Mouse (Mus musculus): ENCODE results near the gene Mnat1. TPM values are rescaled to one million over a fixed set of nuclear protein-coding genes. Genes with fewer than 3 reads are reported as not detected.

Mnat1 gene
- total and polyA plus RNA-seq, 2 experiments from 2014 or later, result 16.1 to 16.3 TPM

GRCm38 (mm10) chr12:73207461-73207860, 83.9 kb downstream of the Mnat1 start:
- 62% methylated on average over 1 of the region's 1 CpGs for WGBS
- TF ChIP-seq CTCF (IDR thresholded peaks at IDR 0.05; ENCODE audit: low read depth), result no peak
- Histone ChIP-seq H3K27ac (ENCODE audit: low read depth, low read length) (no peak overlapping the region), H3K9me3 (ENCODE audit: low read length) (no peaks in the 10 kb centered on the region), H3K4me1 (ENCODE audit: insufficient read depth) (no peaks in the 10 kb centered on the region), H3K4me2 (ENCODE audit: low read depth) (no peak overlapping the region), H3K27me3 (ENCODE audit: insufficient read depth, low read length) (no peaks in the 10 kb centered on the region), H3K9ac (no peak overlapping the region), H3K36me3 (ENCODE audit: insufficient read depth) (no peaks in the 10 kb centered on the region), H3K4me3 (ENCODE audit: low read depth, low read length) (no peak overlapping the region)
- DNase-seq (no peak), ATAC-seq (no peak)

DNA sequence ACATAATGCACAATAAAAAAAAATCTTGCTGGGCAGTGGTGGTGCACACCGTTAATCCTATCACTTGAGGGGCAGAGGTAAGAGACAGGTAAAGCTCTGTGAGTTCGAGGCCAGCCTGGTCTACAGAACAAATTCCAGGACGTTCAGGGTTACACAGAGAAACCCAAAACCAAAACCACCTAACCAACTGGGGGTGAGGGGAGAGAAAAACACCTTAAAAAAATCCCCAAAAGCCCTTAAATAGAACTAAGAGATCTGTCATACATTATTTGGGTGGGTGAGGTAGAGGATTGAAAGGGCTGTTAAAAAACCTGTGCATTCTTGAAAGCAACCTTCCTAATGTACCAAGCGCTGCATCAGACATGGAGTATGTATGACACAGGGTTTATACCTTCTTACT, 85.0 kb downstream of the Mnat1 start:
- Histone ChIP-seq H3K4me2 (ENCODE audit: low read depth) (no peak overlapping the region), H3K9me3 (ENCODE audit: low read length) (no peaks in the 10 kb centered on the region), H3K27me3 (ENCODE audit: insufficient read depth, low read length) (no peaks in the 10 kb centered on the region), H3K27ac (ENCODE audit: low read depth, low read length) (no peak overlapping the region), H3K4me1 (ENCODE audit: insufficient read depth) (no peaks in the 10 kb centered on the region), H3K36me3 (ENCODE audit: insufficient read depth) (no peaks in the 10 kb centered on the region), H3K4me3 (ENCODE audit: low read depth, low read length) (no peak overlapping the region), H3K9ac (no peak overlapping the region)
- DNase-seq (no peak), ATAC-seq (no peak)
- TF ChIP-seq CTCF (IDR thresholded peaks at IDR 0.05; ENCODE audit: low read depth), result no peak
- WGBS, result 95% methylated on average over 4 of the region's 4 CpGs

- DNase-seq (no peak), ATAC-seq (no peak)
- H3K9ac ChIP-seq, result no peak overlapping the region
- no peak overlapping the region for H3K4me3 ChIP-seq (ENCODE audit: low read depth, low read length)
- no peak overlapping the region for H3K27ac ChIP-seq (ENCODE audit: low read depth, low read length)
- H3K9me3 ChIP-seq (ENCODE audit: low read length), result no peaks in the 10 kb centered on the region
- H3K27me3 ChIP-seq (ENCODE audit: insufficient read depth, low read length), result no peaks in the 10 kb centered on the region
- no peak overlapping the region for H3K4me2 ChIP-seq (ENCODE audit: low read depth)
- H3K36me3 ChIP-seq (ENCODE audit: insufficient read depth), result no peaks in the 10 kb centered on the region
- H3K4me1 ChIP-seq (ENCODE audit: insufficient read depth), result no peaks in the 10 kb centered on the region
- 46% methylated on average over 1 of the region's 1 CpGs for WGBS
- TF ChIP-seq CTCF (IDR thresholded peaks at IDR 0.05; ENCODE audit: low read depth), result no peak
Observed at GRCm38 (mm10) chr12:73209117-73209516, 85.6 kb downstream of the Mnat1 start.

- no peaks in the 10 kb centered on the region for H3K36me3 ChIP-seq (ENCODE audit: insufficient read depth)
- H3K4me3 ChIP-seq (ENCODE audit: low read depth, low read length), result no peak overlapping the region
- no peak overlapping the region for H3K4me2 ChIP-seq (ENCODE audit: low read depth)
- no peaks in the 10 kb centered on the region for H3K27me3 ChIP-seq (ENCODE audit: insufficient read depth, low read length)
- no peak overlapping the region for H3K27ac ChIP-seq (ENCODE audit: low read depth, low read length)
- no peak overlapping the region for H3K9ac ChIP-seq
- no peaks in the 10 kb centered on the region for H3K4me1 ChIP-seq (ENCODE audit: insufficient read depth)
- TF ChIP-seq CTCF (IDR thresholded peaks at IDR 0.05; ENCODE audit: low read depth), result no peak
- ATAC-seq (no peak), DNase-seq (no peak)
- H3K9me3 ChIP-seq (ENCODE audit: low read length), result no peaks in the 10 kb centered on the region
- 85% methylated on average over 3 of the region's 3 CpGs for WGBS
Observed at GRCm38 (mm10) chr12:73210454-73210853, 86.9 kb downstream of the Mnat1 start.

- Histone ChIP-seq H3K36me3 (ENCODE audit: insufficient read depth) (no peaks in the 10 kb centered on the region), H3K4me2 (ENCODE audit: low read depth) (no peak overlapping the region), H3K4me1 (ENCODE audit: insufficient read depth) (no peaks in the 10 kb centered on the region), H3K9me3 (ENCODE audit: low read length) (no peaks in the 10 kb centered on the region), H3K27ac (ENCODE audit: low read depth, low read length) (no peak overlapping the region), H3K9ac (no peak overlapping the region), H3K4me3 (ENCODE audit: low read depth, low read length) (no peak overlapping the region), H3K27me3 (ENCODE audit: insufficient read depth, low read length) (no peaks in the 10 kb centered on the region)
- TF ChIP-seq CTCF (IDR thresholded peaks at IDR 0.05; ENCODE audit: low read depth), result no peak
- WGBS, result 94% methylated on average over 5 of the region's 5 CpGs
- DNase-seq (no peak), ATAC-seq (no peak)
Observed at GRCm38 (mm10) chr12:73215773-73216172, 92.3 kb downstream of the Mnat1 start.

GRCm38 (mm10) chr12:73218632-73219031, 95.1 kb downstream of the Mnat1 start:
- DNase-seq, result no peak
- ATAC-seq, result no peak
- Histone ChIP-seq H3K4me3 (ENCODE audit: low read depth, low read length) (no peak overlapping the region), H3K9ac (no peak overlapping the region), H3K9me3 (ENCODE audit: low read length) (no peaks in the 10 kb centered on the region), H3K4me1 (ENCODE audit: insufficient read depth) (no peaks in the 10 kb centered on the region), H3K27me3 (ENCODE audit: insufficient read depth, low read length) (no peaks in the 10 kb centered on the region), H3K36me3 (ENCODE audit: insufficient read depth) (no peaks in the 10 kb centered on the region), H3K4me2 (ENCODE audit: low read depth) (no peak overlapping the region), H3K27ac (ENCODE audit: low read depth, low read length) (no peak overlapping the region)
- 0 out of 2 replicates have a peak, but pooled peaks have one; percentile 4 for TF ChIP-seq CTCF (IDR thresholded peaks at IDR 0.05; ENCODE audit: low read depth)
- WGBS, result 88% methylated on average over 5 of the region's 5 CpGs

DNA sequence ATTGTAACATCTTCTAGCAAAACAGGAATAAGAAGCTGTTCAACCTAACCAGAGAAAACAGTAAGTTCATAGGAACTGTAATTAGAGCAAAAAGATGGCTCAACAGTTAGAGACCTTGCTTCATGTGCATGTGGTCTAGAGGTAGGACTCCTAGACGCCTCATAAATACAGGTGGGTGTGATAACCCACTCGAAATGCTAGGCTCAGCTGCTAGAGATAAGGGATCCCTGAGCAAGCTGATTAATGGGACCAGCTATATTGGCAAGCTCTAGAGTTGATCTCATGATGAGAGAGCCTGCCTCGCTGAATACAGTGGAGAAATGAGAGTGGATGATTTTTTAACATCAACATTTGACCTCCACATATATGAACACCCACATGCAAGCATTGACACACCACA, 97.7 kb downstream of the Mnat1 start:
- Histone ChIP-seq H3K27ac (ENCODE audit: low read depth, low read length) (no peak overlapping the region), H3K4me1 (ENCODE audit: insufficient read depth) (no peaks in the 10 kb centered on the region), H3K9me3 (ENCODE audit: low read length) (no peaks in the 10 kb centered on the region), H3K4me2 (ENCODE audit: low read depth) (no peak overlapping the region), H3K27me3 (ENCODE audit: insufficient read depth, low read length) (no peaks in the 10 kb centered on the region), H3K9ac (no peak overlapping the region), H3K36me3 (ENCODE audit: insufficient read depth) (no peaks in the 10 kb centered on the region), H3K4me3 (ENCODE audit: low read depth, low read length) (no peak overlapping the region)
- ATAC-seq, result no peak
- 90% methylated on average over 3 of the region's 3 CpGs for WGBS
- TF ChIP-seq CTCF (IDR thresholded peaks at IDR 0.05; ENCODE audit: low read depth), result no peak
- no peak for DNase-seq

GRCm38 (mm10) chr12:73223872-73224271, 100.4 kb downstream of the Mnat1 start:
- Histone ChIP-seq H3K4me1 (ENCODE audit: insufficient read depth) (no peaks in the 10 kb centered on the region), H3K9ac (no peak overlapping the region), H3K36me3 (ENCODE audit: insufficient read depth) (no peaks in the 10 kb centered on the region), H3K27me3 (ENCODE audit: insufficient read depth, low read length) (no peaks in the 10 kb centered on the region), H3K4me3 (ENCODE audit: low read depth, low read length) (no peak overlapping the region), H3K4me2 (ENCODE audit: low read depth) (no peak overlapping the region), H3K27ac (ENCODE audit: low read depth, low read length) (no peak overlapping the region), H3K9me3 (ENCODE audit: low read length) (no peaks in the 10 kb centered on the region)
- WGBS, result 64% methylated on average over 6 of the region's 6 CpGs
- DNase-seq (no peak), ATAC-seq (no peak)
- TF ChIP-seq CTCF (IDR thresholded peaks at IDR 0.05; ENCODE audit: low read depth), result no peak

Measured in forebrain, postnatal 0 days (tissue).